Mouse (Mus musculus) thymus, adult 2 months (tissue): Measurements from ENCODE around the gene Sema3c.

ENCODE experiments used
- CTCF ChIP-seq: fragments of 200-500 bp; IDR thresholded peaks from 2 replicates; pipeline ENCODE4 v1.5.1; 2012; ENCODE audit warnings: mild to moderate bottlenecking, control low read depth, low read length, moderate library complexity, borderline replicate concordance; ENCODE audit not compliant: control insufficient read depth, poor library complexity, insufficient read depth; ENCODE audit errors: extremely low read depth
- POLR2A ChIP-seq: fragments of 200-500 bp; IDR thresholded peaks from 2 replicates; pipeline ENCODE4 v1.6.1; 2012; ENCODE audit warnings: mild to moderate bottlenecking, low read length, control low read depth, moderate library complexity; ENCODE audit not compliant: control insufficient read depth, poor library complexity, insufficient read depth; ENCODE audit errors: extremely low read depth

DNA sequence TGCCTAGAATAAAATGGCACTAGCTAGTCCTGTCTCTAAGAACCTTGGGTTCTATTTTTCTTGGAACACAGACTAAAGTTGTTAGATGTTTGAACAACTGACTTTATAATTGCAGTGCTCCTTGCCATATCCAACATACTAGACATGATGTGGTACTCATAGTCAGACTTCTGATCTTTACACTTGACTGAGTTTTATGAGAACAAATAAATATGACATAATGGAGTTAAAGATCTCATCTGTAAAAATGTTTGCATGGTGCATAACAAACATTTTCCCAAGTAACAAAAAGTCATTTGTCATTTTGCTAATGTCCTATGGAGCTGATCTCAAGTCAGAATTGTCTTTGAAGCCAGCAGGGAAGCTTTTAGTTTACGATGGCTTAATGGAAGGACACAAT is 141.1 kb downstream of the Sema3c start:
- TF ChIP-seq POLR2A (no peak), CTCF (no peak)
